Mouse (Mus musculus) cerebellum, adult 2 months (tissue): ENCODE measurements around the gene Abcc2.

Source experiments
- CTCF ChIP-seq: fragments of 200-500 bp; IDR thresholded peaks from 2 replicates; pipeline ENCODE4 v1.5.1; 2011; ENCODE audit warnings: low read depth, mild to moderate bottlenecking, control low read depth, low read length, moderate library complexity, borderline replicate concordance; ENCODE audit not compliant: insufficient read depth
- POLR2A ChIP-seq: fragments of 200-500 bp; IDR thresholded peaks from 2 replicates; pipeline ENCODE4 v1.6.1; 2011; ENCODE audit warnings: low read length, control low read depth, borderline replicate concordance; ENCODE audit not compliant: insufficient read depth

DNA sequence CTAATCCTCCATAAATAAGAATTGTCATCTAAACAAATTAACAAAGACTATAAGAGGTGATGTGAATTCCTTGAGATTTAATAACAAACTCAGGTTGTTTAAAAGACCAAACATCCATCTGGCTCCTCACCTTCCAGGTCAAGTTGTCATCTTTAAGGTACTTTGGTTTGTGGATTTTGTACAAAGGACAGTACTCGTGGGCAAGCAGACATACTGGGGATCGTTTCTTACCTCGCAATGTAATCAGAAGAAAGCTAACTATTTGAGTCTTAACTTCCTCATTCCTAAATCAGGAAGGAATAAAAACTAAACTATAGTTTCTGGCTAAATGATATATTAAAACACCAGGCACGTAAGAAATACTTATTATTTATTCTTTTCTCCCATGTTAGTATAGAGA is 11.4 kb upstream of the Abcc2 start:
- TF ChIP-seq CTCF, result no peak
- TF ChIP-seq POLR2A, result no peak
